Mouse (Mus musculus) stomach, postnatal 0 days (tissue): ENCODE measurements at regions not wholly inside any gene's neighbourhood (a gene's known extent, or its start where the extent isn't known, plus 50 kb on each side); places are given as distances from the start of the nearest gene placed in this dataset.
A peak's percentile ranks its signal among the peaks of the same experiment; 100 is the strongest.

Experiments
- CTCF ChIP-seq: IDR thresholded peaks from 2 replicates; pipeline ENCODE4 v1.5.1; 2016; ENCODE audit warnings: antibody characterized with exemption, low read depth, mild to moderate bottlenecking, moderate library complexity
- EP300 ChIP-seq: optimal IDR thresholded peaks from 2 replicates; pipeline ENCODE3; 2016; ENCODE audit warnings: antibody characterized with exemption

DNA sequence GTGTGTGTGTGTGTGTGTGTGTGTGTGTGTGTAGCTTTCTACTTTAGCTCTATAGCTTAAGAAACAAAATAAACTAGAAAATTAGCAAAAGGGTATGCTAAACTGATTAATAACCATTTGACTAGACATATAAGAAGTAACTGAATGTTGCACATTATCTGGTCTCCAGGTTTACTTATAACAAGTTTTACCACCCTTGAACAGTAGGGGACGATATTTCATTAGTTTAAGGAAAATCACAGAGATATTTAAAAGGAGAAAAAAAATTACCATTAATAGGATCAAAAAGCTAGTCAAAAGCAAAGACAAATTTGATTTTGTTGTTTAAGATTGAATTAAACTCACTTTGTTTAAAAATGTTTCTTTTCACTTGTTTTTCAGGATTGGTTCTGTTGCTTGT lies 349.5 kb upstream of the Itga1 start:
- TF ChIP-seq CTCF (peak; percentile 82), EP300 (no peak)
